Mouse (Mus musculus) cerebellum, adult 11-12 months (tissue): ENCODE results near the gene St6galnac3.

Source experiments
- DNase-seq: peaks from one replicate; pipeline ENCODE4 v3.0.0; 2022

The St6galnac3 gene

DNA sequence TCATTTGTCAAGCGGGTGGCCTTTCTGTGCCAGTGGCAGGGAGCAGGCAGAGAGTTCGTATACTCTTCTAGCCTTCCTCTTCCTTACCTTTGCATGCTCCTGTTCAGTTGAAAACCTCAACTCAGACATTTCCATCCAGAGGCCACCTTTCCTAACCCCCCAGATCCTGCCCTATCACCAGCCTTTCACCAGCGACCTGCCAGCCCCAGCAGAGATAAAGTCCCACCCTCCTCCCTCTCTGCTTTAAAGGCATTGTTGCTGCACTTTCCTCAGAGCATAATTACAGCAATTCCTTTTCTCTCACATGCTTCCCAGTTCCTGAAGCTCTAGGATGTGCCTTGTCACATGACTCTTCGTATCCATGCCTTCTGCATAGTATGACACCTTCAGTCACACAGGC lies 215.3 kb downstream of the St6galnac3 start:
- no peak for DNase-seq

DNA sequence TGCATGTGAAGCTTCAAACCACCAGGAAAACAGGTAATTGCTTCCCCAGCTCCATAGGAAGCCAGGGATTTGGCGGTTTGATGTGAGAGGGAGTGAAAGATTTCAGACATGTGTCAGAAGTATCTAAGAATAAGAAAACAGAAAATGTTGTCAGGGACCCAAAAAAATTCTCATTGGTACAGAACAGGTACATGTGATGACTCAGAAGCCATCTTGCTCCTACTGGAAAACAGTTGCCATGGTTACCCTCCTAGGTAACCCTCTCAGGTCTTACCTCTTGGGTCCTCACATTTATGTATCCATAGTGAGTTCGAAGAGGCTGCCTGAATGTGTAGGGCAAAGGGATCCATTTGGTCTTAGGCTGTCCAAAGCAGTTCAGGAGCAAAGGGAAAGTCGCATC lies 215.9 kb downstream of the St6galnac3 start:
- DNase-seq, result no peak

DNA sequence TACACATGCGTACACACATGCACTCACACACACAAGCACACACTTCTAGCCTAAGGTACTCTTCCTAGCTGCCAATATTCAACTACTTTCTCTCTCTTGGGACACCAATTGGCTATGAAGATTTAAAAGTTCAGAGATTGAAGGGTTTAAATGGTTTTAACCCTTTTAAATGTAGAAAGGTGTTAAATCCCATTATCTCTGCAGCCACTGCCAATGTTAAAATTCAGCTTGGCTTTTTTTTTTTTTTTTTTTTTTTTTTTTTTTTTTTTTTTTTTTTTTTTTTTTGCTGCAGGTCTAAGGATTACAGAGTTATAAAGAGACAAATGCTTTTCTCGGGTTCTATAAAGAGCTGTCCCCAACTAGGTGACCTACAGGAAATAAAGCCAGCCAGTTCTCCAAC lies 216.4 kb downstream of the St6galnac3 start:
- DNase-seq, result no peak

DNA sequence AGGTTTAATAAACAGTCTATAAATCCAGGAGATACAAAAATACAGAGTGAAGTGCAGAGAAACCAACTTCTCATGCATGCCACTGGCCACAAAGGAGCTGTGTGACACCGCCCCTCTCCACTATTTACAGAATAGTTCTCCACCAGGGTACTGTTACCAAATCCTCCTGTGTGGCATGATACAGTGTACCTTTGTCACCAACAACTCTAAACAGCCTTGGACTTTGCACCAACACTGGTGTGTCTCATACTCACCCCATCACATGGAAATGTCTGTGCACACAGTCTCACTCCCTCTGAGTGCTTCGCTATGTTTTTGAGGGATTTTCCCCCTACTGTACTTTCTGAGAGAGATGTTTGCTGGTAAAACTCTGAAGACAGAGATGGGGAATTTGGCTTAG lies 217.4 kb downstream of the St6galnac3 start:
- no peak for DNase-seq

DNA sequence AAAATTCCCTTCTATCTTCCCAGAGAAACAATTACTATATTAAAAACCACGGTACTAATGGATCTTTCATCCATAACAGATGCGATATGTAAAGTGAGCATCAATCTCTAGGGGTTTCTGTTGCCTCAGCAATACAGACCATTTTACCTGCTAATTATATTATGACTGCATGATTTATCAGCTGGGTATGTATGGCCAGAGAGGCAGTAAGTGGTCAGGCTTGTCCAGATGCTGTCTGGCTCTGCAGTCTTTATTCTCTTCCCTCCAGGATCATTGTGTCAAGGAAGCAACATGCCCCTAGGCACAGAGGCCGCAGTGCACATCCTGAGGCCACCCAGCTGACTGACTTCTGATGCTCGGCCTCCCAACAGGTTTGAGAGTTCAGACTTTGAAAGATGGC lies 222.5 kb downstream of the St6galnac3 start:
- DNase-seq, result no peak

DNA sequence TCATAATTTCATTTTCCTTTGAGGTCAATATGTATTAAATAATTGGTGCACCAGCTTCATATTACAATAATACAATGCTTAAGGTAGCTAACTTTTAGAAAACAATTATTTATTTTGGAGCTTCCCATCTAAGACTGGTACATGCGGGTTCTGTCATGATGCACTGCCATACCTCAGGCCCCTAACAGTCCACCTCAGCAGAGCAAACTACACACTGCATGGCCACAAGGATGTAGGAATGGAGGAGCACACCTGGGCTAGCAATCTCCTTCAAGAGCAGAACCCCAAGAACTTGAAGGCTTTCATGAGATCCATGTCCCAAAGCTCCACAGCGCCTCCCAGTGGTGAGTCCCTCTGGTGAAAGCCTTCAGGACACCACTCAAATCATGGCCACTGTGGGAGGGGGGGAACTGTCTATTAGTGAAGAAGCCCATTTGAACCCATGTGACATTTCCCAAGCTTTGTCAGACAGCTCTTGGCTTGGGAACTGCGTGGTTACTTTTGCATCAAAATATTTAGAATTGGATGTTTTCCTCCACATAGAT lies 223.6 kb downstream of the St6galnac3 start:
- DNase-seq, result peak; percentile 13

DNA sequence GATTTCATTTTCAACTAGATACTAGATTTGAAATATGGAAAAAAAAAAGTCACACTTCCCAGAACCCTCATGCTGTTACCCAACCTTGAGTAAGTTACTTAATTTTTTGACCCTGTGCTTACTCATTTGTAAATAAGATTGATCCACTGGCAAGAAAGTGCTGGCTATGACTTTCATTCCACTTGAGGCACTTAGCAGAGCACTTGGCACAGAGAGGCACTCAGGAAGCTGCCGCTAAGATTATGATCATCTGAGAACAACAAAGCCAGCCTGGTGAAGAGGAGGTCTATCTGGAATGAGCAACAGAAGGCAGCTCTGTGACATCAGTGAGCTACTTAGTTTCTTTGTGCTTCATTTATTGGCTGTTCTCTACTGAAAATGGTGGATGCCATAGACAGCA lies 232.0 kb downstream of the St6galnac3 start:
- DNase-seq, result no peak

DNA sequence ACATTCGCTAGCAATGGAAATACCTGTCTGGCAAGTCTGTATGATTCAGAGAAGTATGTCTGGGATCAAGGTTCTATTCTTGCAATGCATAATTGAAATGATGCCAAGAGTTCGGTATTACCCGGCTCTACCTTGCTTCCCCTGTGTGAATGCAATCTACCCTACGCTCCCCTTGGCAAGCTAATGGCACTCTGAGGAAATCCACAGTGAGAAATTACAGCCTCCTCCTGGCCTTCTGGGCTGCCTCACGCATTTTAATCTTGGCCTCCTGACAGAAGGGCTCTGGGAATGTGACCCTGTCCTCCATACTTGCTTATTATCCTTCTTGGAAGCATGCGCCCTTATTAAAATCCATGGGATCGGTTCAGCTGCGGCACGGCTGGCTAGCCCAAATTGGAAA lies 235.3 kb downstream of the St6galnac3 start:
- DNase-seq, result no peak

DNA sequence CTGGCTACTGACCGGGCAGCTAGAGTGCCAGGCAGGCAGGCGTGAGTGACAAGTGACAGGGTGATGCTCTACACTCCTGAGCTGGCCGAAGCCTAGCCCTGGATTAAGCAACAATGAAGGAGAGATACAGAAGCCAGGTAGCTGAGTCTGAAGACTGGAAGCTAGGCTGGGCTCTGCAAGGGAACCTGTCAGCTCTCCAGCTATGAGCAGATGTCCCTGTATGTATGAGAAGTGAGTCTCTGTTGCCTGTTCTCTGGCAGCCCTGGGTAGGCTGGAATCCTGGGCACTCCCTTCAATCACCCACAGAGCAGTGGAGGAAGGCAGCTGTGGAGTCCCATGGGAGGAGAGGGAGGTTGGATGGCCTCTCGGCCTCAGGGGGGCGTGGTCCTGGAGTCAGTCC lies 236.0 kb downstream of the St6galnac3 start:
- no peak for DNase-seq

DNA sequence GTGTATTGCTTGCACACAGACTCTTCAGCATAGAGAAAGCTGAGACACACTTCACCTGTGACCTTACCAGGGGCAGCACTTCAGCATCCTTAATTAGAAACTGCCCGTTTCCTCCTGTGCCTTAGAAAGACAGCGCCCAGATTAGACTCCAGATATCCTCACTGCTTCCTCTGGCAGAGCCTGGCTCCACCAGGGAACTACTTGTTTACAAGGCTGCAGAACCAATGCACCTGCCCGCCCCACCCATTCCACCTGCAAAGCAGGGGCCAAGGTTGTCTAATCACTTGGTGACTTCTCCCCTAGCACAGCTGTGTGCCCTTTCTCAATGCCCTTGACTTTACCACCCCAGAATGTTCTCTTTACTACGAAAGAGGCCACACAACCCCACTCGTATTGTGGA lies 239.8 kb downstream of the St6galnac3 start:
- no peak for DNase-seq

DNA sequence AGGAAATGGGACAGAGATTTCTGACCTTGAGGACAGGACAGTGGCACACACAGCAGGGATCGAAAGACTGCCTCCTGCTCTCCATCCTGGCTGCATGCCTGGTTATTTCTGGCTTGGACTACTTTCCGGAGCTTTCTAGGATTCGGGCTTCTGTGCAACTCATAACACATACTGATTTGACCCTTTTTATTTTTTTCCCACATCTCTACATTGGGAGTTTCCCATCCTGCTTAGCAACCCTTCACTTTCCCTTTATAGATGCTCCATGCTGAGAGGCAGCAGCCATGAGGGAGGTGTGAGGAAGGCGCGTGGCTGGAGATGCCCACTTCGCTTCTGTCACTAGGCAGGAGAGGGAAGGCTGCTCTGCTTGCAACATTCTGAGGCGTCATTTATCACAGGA lies 240.3 kb downstream of the St6galnac3 start:
- DNase-seq, result peak; percentile 62

DNA sequence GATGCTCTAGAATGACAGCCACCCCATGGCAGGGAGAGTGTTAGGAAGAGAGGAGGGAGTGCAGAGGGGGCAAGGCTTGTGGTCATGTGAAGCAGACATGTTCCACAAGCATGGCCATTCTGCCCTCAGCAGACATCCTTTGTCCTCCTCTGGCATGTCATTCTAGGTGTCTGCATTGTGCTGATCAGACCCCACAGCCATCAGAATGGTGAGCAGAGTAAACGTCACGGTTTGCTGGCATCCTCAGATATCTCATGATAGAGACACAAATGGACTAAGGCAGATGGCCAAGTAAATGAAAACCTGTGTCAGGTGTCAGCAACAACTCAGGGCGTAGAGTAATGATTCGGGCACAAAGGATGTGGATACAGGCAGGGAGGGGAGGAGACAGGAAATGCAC lies 241.3 kb downstream of the St6galnac3 start:
- DNase-seq, result no peak

DNA sequence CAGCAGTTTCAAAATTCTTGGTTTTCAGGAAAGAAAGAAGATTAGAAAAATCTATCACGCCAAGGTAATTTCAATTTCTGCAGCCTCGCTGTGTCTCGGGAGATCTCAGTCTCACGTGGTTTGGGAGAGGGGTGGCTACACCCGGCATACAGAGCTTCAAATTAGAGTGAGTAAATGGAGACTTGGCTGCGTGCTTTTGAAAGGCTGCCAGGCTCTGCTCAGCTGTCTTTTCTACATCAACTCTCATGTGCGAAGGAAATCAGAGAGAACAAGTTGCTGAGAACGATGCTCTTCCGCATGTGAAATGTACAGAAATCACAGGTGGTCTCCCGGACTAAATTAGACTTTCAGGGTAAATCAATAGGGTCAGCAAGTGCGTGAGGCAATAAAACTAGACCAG lies 242.9 kb downstream of the St6galnac3 start:
- DNase-seq, result no peak

DNA sequence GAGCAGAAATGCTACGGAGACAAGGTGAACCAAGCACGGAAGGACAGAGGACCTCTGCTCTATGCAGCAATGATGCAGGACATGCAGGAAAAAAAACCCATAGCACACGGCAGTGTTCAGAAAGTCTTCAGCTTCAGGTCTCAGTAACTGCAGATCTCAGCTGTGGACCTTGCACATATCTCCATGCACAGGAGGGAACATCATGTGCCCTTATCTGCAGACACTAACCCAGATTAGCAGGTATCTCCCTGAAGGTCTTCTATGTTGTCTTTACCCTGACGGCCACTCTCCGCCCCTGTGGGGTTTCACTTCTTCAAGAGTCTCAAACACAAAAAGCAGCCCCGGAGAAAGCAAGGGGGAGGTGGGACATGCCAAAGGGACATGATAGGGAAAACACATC lies 244.0 kb downstream of the St6galnac3 start:
- no peak for DNase-seq

DNA sequence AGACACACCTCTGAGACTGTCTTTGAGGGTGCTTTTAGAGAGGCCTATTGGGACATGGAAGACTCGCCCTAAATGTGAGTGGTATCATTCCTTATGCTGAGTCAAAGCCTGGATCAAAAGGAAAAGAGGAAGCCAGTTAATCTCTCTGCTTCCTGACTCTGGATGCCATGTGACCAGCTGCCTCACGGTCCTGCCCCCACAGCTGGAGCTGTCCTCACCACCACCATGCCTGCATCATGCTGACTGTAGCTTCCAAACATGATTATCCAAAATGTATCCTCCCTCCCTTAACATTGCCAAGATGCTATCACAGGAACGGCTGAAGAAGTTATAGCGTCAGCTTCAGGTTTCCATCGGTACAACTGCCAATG lies 244.4 kb downstream of the St6galnac3 start:
- no peak for DNase-seq

DNA sequence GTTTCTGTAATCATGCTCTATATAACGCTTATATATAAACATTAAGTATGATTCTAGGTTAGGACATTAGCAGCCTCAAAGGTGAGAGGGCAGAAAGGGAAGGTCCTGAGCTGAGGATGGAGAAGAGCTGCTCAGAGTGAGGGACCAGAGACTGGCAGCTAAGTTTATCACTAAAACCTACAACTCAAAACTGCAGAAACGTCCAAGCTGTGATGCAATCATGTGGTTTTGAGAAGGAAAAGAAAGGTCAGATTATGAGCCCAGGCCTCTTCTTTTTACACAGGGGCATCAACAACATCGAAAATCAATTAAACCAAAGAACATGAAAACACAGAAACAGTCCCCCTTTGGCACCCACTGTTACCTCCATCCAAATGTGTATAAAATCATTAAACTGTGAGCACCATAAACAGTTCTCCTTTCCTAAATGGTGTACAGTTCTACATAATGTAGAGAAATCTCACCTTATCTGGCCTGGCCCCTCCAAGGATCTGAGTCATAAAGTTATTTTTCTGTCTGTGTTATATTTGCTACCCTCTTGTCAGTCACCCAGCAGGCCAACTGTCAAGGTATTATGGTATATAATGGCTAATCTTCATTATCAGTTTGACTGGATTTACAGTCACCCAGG lies 244.9 kb downstream of the St6galnac3 start:
- DNase-seq, result no peak

DNA sequence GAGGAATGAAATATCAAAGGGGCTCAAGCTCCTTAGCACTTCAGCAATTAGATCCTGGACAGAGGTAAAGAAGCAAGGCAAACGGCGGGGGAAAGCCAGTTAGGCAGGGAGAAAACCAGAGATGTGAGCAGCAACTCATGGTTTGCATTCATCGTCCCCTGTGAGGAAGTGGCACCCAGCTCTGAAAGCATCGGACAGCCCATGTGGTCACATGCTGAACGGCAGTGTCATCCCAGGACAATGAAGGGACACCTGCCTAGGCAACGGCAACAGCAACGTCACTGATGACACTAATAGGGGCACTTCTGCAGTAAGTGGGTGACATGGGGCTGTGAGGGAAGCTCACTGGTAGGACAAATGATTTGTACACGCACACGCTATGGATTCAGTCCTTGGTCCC lies 249.1 kb downstream of the St6galnac3 start:
- DNase-seq, result no peak

DNA sequence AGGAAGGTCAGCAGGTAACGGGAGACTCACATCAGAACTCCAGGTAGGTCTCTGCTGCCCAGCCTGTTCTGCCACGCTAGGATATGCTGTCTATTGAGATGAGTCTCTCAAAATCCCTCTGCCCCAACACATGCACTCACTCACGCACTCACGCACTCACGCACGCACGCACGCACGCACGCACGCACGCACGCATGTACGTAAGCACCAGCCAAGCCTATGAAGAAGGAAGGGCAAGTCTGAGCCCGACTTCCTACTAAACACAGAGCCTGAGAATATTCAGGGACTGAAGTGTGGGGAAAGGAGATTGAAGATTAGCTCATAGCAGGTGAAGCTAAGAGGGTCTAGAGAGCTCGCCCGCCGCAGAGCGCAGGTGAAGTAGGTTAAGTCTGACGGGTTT lies 249.5 kb downstream of the St6galnac3 start:
- DNase-seq, result no peak

DNA sequence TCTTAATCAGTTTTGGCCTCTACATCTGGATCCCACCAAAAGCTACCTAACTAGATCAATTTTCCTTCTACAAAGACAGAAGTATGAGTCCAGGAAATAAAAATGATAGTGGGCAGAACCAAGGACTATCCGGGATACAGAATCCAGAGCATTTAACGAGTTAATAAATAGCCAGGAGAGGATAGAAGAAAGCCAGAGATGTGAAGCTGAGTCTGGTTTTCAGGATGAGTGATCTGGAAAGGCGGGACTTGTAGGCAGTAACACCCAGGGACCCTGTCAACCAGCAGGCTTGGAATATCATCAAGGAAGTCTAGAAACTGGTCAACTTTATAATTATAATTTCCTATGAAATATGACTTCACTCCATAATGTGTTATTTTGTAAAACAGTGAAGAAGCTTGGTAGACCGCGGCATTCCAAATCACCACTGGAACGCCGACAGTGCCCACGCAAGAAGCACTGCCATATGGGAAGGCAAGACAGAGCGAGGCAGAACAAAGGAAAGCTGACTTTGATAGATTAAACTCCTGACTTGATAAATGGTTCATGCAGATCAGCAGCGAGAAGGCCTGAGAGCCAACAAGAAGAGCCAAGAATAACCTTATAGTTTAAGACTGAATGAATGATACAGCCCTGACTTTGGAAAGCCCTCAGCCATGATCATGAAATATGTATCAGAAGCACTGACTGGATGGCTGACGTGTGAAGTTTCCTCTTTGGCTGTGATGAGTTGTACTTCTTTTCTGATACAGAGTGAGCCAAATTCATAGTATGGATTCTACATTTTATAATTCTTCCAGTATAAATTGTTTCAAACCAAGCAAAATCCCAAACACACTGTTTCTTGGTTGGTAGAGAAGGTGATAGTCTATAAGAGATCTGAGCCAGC lies 252.1 kb downstream of the St6galnac3 start:
- DNase-seq, result no peak

DNA sequence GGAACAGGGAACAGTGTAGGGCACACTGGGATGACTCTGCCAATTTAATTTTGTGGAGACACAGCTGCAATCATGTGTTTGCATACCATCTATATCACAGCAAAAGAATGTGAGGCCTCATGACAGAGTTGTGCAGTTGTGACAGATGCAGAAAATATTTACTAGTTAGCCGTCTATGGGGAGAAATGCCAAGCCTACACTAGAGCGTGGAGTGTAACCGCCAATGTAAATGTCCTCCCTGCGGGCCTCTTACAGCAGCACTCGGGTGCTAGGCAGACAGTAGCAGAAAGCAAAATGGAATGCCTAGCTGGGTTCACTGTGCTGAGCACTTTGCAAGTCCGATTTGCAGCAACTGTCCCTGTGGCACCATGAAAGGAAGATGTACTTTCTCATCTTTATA lies 261.1 kb downstream of the St6galnac3 start:
- DNase-seq, result no peak

DNA sequence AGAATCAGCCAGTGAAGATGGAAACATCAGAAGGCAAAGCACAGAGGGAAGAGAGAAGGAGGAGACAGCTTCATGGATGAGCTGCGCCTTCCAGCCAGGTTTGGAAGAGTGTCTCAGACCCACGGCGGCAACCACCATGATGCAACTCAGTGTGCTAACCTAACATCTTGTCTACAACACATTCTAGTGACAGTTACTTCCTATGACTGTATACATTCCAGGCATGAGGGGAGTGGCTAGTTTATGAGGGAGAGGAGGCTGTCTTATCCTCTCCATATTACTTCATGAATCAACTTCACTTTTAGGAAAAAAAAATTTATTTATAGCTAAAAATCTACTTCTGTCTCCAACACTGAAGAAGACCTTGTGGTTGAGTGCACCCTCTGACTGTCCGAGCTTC lies 264.8 kb downstream of the St6galnac3 start:
- no peak for DNase-seq

DNA sequence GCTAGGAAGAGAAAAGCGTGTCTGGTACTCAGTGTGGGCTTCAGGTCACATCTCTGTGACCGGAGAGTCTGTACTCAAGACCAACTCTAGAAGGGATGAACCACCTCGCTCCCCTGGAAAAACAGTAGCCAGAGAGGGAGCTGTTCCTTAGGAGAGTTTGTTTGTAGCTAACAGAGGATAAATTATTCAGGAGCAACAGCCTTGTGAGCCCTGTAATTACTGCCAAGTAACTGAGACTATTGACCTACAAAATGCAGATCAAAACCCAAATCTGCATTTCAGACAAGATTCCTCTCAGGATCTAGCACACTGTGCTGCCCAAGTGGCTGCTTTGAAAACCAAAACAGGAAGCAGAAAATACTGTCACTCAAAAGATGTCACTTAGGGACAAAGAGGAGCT lies 266.4 kb downstream of the St6galnac3 start:
- DNase-seq, result no peak

DNA sequence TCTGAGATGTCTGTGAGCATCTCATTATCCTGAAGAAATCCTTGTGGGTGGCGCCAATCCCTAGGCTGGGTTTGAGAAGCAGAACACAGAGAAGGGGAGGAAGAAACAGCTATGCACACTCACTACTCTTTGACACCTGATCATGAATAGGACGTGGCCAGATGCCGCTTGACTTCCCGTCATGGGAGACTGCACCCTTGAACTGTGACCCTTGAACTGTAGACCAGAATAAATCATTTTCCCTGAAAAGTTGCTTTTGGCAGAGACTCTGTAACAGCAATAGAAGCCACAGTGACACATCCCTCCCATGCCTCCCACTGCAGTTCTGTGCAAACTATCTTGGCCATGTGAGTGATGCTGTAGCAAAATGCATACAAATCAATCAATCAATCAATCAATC lies 267.3 kb downstream of the St6galnac3 start:
- no peak for DNase-seq

DNA sequence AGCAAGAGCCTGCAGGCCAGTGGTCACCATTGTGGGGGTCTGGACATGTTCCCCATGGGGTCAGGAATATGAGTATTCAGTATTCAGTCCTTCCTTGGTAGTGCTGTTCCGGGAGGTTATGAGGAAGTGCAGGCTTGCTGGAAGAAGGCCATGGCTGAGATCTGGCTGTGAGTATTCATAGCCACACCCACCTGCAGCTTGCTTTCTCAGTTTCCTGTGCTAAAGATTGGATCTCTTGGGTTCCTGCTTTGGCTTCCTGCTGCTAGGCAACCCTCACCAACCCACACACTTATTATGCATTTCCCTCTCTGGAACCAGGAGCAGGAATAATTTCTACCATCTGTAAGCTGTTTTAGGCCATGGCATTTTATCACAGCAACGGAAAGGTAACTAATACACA lies 267.8 kb downstream of the St6galnac3 start:
- no peak for DNase-seq

DNA sequence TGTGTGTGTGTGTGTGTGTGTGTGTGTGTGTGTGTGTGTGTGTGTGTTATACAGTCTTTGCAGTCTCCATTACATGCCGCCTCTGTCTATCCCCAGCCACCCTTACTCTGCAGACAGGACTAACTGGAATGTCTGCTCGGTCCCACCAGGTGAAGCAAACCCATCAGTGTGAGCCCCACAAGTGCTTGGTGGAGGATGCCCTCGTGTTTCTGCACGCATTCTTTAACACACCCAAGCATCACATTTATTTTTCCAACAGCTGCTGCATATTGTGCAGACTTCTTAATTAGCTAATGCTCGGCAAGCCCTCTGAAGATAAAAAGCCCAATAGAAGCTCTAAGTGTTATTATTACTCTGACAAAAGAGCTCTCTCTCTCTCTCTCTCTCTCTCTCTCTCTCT lies 268.7 kb downstream of the St6galnac3 start:
- DNase-seq, result no peak
